Mouse (Mus musculus): ENCODE results near the gene Iah1. TPM values are rescaled to one million over a fixed set of nuclear protein-coding genes. Genes with fewer than 3 reads are reported as not detected.

Iah1 gene
- polyA plus RNA-seq, 1 experiment from 2014 or later, result 27.8 TPM

Other genes with a start within 250 kb of the Iah1 start
- gene Cpsf3, start 31.0 kb upstream of the Iah1 start, polyA plus RNA-seq (2015; fragmentation: Nextera tagmentation; extraction: Ambion mirVana), result 94.6 and 101 TPM in 2 replicates
- 32.5 and 34.0 TPM in 2 replicates for gene Itgb1bp1, start 30.1 kb upstream of the Iah1 start, polyA plus RNA-seq (2015; fragmentation: Nextera tagmentation; extraction: Ambion mirVana)
- gene Adam17, start 57.2 kb downstream of the Iah1 start, polyA plus RNA-seq (2015; fragmentation: Nextera tagmentation; extraction: Ambion mirVana), result 17.3 and 17.5 TPM in 2 replicates
- 1,072 and 1,086 TPM in 2 replicates for gene Ywhaq, start 101.2 kb downstream of the Iah1 start, polyA plus RNA-seq (2015; fragmentation: Nextera tagmentation; extraction: Ambion mirVana)